Mouse (Mus musculus) heart, adult 18-20 months (tissue): ENCODE data around the gene Pabpc4. TPM values are rescaled to one million over a fixed set of nuclear protein-coding genes. Genes with fewer than 3 reads are reported as not detected.
"Not testable (repeated sequence)": the region's sequence is repeated elsewhere in the genome, so short reads cannot be mapped to it uniquely, and the experiment has no call there.

Source experiments
- DNase-seq, 2 experiments: peaks; one replicate each; pipeline ENCODE4 v3.0.0; 2021 to 2022; ENCODE audit warnings: mixed read lengths in 1 of 2
- total RNA-seq, 2 experiments: library from RNA; stranded (reverse); gene quantifications; 2 replicates each; pipeline ENCODE4 v1.2.3; 2021

The Pabpc4 gene
- total RNA-seq, 2 experiments from 2014 or later, result 336 to 356 TPM

GRCm38 (mm10) chr4:123247147-123247880, 14.8 kb upstream of the Pabpc4 start:
- peak; percentile 65 to 82 for DNase-seq

DNA sequence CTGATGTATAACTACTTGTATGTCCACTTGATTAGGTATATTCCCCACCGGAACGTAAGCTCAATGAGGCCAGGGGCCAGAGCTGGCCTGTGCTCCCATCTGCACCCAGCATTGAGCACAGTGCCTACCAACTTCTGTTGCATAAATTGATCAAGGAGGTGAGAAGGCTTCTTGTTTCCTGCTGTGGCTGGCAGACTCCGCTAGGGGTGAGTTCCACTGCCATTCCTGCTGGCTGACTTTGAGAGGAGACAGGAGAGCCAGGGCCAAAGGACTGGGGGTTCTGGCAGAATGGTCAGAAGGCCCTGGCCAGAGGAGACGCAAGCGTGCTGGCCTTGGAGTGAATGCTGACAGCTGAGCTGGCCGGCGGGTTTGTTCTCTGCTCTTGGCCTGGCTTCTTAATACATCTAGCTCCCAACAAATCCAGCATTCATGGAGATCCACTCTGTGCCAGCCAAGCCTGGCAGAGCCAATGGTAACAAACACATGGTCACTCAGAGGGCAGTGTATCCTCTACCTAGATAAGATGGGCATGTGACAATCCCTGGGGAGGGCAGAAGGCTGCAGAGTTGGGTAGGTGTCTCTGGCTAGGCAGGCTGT, 13.1 kb upstream of the Pabpc4 start:
- DNase-seq, result peak; percentile 87 to 94

DNA sequence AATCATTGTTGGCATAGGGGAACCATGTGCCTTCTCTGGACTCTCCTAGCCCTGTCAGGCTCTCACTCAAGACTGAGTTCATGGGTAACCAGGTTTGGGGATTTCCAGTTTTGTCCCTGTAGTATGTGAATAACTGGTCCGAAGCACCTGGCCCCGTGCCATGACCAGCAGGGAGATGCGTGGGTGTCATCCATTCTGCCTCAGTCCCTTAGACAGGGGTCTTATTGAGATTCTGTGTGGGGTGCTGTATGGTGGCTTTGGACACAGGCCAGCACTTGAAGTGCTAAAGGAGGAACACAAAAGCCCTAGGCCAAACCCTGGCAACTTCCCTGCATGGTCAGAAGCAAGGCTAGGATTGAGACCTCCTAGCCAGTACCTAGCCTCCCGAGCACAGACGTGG, 9.9 kb upstream of the Pabpc4 start:
- no peak for DNase-seq

DNA sequence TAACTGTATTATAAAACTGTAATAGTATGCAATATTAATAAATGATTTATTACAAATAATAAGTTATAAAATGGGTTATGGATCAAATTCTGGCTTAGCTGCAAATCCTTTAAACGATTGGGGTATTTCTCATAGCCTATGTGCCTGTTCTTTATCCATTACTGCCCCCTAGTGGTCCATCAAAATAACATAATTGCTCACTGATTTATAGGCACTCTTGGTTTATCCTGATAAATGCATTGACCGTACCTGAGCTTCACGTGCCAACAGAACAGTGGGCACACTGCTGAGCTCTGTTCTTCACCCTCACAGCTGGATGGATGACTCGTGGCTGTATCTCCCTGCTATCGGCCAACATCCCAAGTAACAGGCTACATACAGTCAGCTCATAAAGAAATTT, 7.5 kb upstream of the Pabpc4 start:
- peak; percentile 46 to 74 for DNase-seq

DNA sequence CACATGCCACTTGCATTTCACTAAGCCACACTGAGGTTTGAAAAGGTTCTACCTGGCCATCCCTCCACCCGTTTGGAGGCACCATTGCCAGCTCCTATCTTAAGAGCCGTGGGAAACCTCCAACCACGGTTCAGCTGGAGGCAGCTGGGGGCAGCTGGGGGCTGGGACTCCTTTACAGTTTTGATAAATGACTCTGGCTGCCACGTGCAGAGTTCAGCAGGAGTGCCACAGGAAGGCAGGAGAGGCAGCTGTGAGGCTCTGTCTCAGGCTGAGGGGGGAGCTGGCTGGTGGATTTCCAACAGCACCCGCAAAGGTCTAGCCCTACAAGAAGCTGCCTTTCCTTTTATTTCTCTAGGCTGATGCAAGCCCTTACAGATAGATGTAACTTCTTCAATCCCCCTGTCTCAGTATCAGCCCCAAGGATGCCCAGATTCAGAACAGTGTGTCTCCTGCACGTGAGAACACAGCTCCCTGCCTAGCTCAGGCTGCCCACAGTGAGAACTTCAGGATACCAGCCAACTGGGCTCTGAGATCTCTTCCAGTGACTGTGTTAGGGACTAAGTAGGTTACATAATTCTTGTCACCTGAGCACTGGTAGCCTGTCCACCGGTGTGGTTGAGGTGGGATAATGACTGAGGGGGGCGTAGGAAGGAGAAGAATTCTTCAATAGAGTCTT, 1.9 kb upstream of the Pabpc4 start:
- DNase-seq, result no peak

- no peak for DNase-seq
Measured at GRCm38 (mm10) chr4:123271063-123271462, 8.9 kb downstream of the Pabpc4 start.

- DNase-seq, result no peak
Measured at GRCm38 (mm10) chr4:123280117-123280516, 18.0 kb downstream of the Pabpc4 start.

DNA sequence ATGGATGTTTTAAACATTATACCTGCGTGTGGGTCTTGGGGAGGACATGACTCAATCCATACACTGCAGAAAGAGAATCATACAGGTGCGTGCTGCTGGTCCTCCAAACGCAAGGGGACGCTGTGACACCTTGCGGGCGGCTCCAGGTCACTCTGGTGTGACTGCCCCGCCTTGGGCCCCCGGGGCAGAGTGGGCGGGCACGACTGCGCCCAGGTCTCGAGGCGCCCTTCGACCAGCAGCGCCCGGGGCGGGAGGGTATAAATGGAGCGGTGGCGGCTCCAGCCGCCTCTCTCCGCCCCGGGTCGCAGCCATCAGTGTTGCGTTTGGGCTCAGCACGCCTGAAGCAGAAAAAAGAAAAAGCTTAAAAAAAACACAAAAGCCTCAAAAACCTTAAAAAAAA, 20.3 kb downstream of the Pabpc4 start:
- peak; percentile 92 to 94 for DNase-seq

GRCm38 (mm10) chr4:123282915-123283674, 20.9 kb downstream of the Pabpc4 start:
- peak; percentile 57 for DNase-seq

GRCm38 (mm10) chr4:123283675-123284064, 21.5 kb downstream of the Pabpc4 start:
- peak; percentile 29 to 55 for DNase-seq

GRCm38 (mm10) chr4:123284731-123285624, 22.8 kb downstream of the Pabpc4 start:
- DNase-seq, result peak; percentile 46 to 60

DNA sequence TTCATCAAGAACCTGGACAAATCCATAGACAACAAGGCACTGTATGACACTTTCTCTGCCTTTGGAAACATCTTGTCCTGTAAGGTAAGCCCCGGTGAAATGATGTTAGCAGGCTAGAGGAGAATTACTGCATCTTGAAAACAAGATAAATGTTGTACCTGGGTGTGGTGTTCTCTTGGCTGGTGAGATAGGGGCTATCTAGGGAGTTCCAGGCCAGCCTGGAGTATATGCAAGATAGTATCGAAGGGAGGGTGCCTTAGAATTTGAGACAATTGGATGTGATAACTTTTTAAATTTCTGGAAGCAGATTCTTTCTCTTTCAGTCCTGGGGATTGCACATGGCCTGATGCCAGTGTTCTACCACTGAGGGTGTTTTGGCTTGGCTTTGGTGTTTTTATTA, 24.6 kb downstream of the Pabpc4 start:
- DNase-seq, result no peak

DNA sequence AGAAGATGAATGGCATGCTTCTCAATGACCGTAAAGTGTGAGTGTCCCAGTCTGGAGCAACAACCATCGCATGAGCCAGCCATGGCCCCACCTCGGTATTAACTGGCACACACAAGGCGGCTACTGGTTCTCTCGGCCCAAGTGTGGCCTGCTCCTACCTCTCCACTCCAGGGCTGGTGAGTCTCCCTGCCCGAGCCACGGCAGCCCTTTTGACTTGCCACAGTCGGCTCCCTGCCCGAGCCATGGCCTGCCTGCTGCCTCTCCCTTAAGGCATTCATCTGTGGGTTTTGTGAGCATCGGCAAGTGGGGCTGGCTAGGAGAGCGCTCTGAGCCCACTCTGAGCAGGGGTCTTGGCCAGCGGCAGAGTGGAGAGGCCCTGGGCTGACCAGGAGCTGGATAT, 26.9 kb downstream of the Pabpc4 start:
- no peak for DNase-seq

GRCm38 (mm10) chr4:123292390-123292789, 30.2 kb downstream of the Pabpc4 start:
- DNase-seq, result no peak

- DNase-seq, result peak in 1 of 2 experiments; percentile 33
Measured at GRCm38 (mm10) chr4:123292989-123293388, 30.8 kb downstream of the Pabpc4 start.

- peak; percentile 40 to 61 for DNase-seq
Measured at GRCm38 (mm10) chr4:123293661-123294443, 31.7 kb downstream of the Pabpc4 start.

- not testable (repeated sequence) for DNase-seq
Measured at GRCm38 (mm10) chr4:123295026-123295425, 32.9 kb downstream of the Pabpc4 start.

DNA sequence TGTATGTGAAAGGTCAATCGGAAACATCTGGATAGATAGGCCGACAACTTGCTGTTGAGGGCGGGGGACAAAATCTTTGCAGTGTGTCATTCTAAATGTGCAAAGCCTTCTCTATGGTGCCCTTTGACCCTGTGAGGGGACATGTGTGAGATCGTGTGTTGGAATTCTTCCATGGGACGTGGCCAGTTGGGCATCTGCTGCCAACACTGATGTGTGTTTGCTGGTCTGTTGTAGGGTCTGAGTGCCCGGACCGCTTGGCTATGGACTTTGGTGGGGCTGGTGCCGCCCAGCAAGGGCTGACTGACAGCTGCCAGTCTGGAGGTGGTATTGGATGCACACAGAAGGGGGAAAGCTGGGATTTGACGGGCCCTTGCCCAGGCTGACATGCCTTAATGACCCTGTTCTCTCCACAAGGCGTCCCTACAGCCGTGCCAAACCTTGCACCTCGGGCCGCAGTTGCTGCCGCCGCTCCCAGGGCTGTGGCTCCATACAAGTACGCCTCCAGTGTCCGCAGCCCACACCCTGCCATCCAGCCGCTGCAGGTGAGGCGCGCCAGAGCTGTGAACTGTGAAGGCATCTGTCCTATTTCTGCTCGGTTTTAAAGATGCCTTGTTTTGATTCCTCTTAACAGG, 33.5 kb downstream of the Pabpc4 start:
- DNase-seq, result peak; percentile 34 to 35

DNA sequence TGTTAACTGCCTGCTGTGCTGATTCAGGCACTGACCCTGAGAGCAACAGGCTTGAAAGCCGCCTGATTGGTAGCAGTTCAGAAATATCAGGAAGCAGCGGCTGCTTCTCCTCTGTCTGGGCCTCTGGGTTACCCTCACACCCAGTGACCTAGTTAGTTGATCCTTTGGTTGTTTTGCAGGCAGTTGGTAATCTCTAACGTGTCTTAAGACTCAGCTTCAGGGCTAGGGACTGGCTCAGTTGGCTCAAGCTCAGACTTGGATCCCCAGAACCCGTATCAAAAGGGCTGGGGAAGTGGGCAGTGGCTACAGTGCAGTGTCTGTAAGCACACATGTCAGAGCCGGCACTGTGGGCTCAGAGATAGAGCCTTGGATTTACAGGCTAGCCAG, 34.0 kb downstream of the Pabpc4 start:
- no peak for DNase-seq
